Mouse (Mus musculus) cerebellum, postnatal 10 days (tissue): ENCODE results near the gene Olfr1057.
"Not testable (repeated sequence)": the region's sequence is repeated elsewhere in the genome, so short reads cannot be mapped to it uniquely, and the experiment has no call there.

Experiments used
- DNase-seq, 2 experiments: peaks; one replicate each; pipeline ENCODE4 v3.0.0; 2021; ENCODE audit warnings: mixed read lengths in 2 of 2

Olfr1057 gene

DNA sequence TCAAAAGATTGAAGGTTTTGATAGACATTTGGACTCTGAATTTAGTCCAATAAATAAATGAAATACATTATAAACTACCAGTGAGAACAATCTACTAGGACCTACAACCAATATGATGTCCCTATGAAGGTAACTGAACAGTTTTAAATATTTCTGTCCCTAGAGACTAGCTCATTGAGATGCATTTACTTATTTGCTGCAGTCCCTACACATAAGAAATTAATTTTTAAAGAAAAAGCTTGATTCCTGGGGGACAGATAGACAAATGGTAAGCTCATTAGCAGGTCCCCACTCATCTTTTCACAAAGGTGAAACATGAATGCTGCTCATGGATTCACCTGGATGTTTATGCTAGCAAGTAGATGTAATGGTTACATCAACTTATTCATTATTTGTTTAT lies at the start of gene Olfr1057:
Gene Olfr1057 (minus strand): TSS at position 101 of the 400 bp plus-strand sequence.
- DNase-seq = no peak

- DNase-seq = not testable (repeated sequence)
These were observed 48.5 kb upstream of the Olfr1057 start, which contains the start of gene Olfr1062 for GRCm38 (mm10) chr2:86426649-86427048. TSS of gene Olfr1062 (minus strand) at chr2:86426749.

GRCm38 (mm10) chr2:86413950-86414349 lies 35.8 kb upstream of the Olfr1057 start, which contains the start of gene Olfr1061:
TSS of gene Olfr1061 (minus strand) at chr2:86414050.
- no peak for DNase-seq

GRCm38 (mm10) chr2:86395114-86395513 lies 16.9 kb upstream of the Olfr1057 start:
- no peak for DNase-seq

GRCm38 (mm10) chr2:86388461-86388860 lies 10.3 kb upstream of the Olfr1057 start, which contains the start of gene Olfr1058:
TSS of gene Olfr1058 (minus strand) at chr2:86388561.
- DNase-seq = not testable (repeated sequence)

GRCm38 (mm10) chr2:86366342-86366741 lies 11.9 kb downstream of the Olfr1057 start:
- not testable (repeated sequence) for DNase-seq

- no peak for DNase-seq
These were observed 15.8 kb downstream of the Olfr1057 start, which contains the start of gene Olfr1056 for GRCm38 (mm10) chr2:86362369-86362768. TSS of gene Olfr1056 (minus strand) at chr2:86362469.

- peak; percentile 11 to 14 for DNase-seq
These were observed 26.4 kb downstream of the Olfr1057 start for GRCm38 (mm10) chr2:86351751-86352150.

DNA sequence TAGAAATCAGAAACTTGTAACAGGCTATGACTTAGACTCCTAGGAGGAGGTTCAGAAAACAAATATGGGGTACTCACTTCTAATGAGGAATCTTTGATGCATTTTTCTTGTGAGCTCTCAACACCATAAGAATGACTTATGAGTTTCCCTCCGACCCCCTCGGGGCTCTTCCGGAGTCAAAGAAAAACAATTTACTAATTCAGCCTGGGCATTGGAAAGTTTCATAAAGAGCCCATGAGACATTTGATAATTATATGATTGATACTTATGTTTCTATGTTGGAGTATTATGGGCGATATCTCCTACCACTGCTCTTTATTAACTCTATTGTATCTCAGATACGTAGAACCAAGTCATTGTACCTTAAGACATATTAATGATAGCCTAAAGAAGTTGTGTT lies 28.0 kb downstream of the Olfr1057 start, which contains the start of gene Olfr1055:
Gene Olfr1055 (minus strand): TSS at position 101 of the 400 bp plus-strand sequence.
- no peak for DNase-seq

DNA sequence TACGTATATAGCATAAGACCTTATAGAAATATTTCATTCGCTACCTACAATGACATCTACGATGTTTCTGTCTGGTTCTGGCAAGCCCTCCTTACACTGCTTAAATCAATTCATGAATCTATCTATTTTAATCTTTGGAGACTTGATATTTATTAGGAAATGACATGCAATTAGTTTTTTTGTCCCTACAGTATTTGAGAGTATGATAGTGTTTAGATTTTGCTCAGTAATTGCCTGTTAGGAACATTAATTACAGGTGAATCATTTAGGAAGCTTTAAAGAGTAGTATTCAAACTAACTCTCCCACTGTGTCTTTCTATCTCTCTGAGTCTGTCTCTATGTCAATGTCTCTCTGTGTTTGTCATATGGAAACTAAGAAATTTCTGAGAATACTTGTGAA lies 42.9 kb downstream of the Olfr1057 start, which contains the start of gene Olfr1054:
Gene Olfr1054 (minus strand): TSS at position 101 of the 400 bp plus-strand sequence.
- no peak for DNase-seq
